Mouse (Mus musculus): ENCODE measurements around the gene Kcnip1. TPM values are rescaled to one million over a fixed set of nuclear protein-coding genes. Genes with fewer than 3 reads are reported as not detected.

The Kcnip1 gene
- polyA plus RNA-seq, 1 experiment from 2014 or later: not detected

- H3K9me3 ChIP-seq (replicated peaks): no peaks in the 10 kb centered on the region
- no peaks in the 10 kb centered on the region for H3K36me3 ChIP-seq
- ATAC-seq (replicated peaks; ENCODE audit: insufficient number of reproducible peaks, insufficient read depth, low FRiP score, low read depth): no peak
- no peak overlapping the region for H3K27ac ChIP-seq
- H3K27me3 ChIP-seq: no peaks in the 10 kb centered on the region
- 70% methylated on average over 4 of the region's 4 CpGs for WGBS
- no peaks in the 10 kb centered on the region for H3K4me1 ChIP-seq (replicated peaks)
- H3K9ac ChIP-seq: no peak overlapping the region
- no peak overlapping the region for H3K4me2 ChIP-seq
- H3K4me3 ChIP-seq: no peak overlapping the region
Observed at GRCm38 (mm10) chr11:33891084-33891483, 101.9 kb downstream of the Kcnip1 start.

- WGBS: 79% methylated on average over 2 of the region's 2 CpGs
- no peaks in the 10 kb centered on the region for H3K9me3 ChIP-seq (replicated peaks)
- no peak overlapping the region for H3K9ac ChIP-seq
- no peaks in the 10 kb centered on the region for H3K4me1 ChIP-seq (replicated peaks)
- H3K27ac ChIP-seq: no peak overlapping the region
- H3K27me3 ChIP-seq: no peaks in the 10 kb centered on the region
- H3K4me3 ChIP-seq: no peak overlapping the region
- H3K4me2 ChIP-seq: no peak overlapping the region
- H3K36me3 ChIP-seq: no peaks in the 10 kb centered on the region
- ATAC-seq (replicated peaks; ENCODE audit: insufficient number of reproducible peaks, insufficient read depth, low FRiP score, low read depth): no peak
Observed at GRCm38 (mm10) chr11:33890382-33890781, 102.6 kb downstream of the Kcnip1 start.

GRCm38 (mm10) chr11:33887660-33888059 lies 105.3 kb downstream of the Kcnip1 start:
- WGBS: 62% methylated on average over 3 of the region's 3 CpGs
- H3K27ac ChIP-seq: no peak overlapping the region
- no peak overlapping the region for H3K4me2 ChIP-seq
- no peaks in the 10 kb centered on the region for H3K4me1 ChIP-seq (replicated peaks)
- H3K36me3 ChIP-seq: no peaks in the 10 kb centered on the region
- no peak overlapping the region for H3K9ac ChIP-seq
- no peak for ATAC-seq (replicated peaks; ENCODE audit: insufficient number of reproducible peaks, insufficient read depth, low FRiP score, low read depth)
- no peak overlapping the region for H3K4me3 ChIP-seq
- no peaks in the 10 kb centered on the region for H3K27me3 ChIP-seq
- no peaks in the 10 kb centered on the region for H3K9me3 ChIP-seq (replicated peaks)

- no peak for ATAC-seq (replicated peaks; ENCODE audit: insufficient number of reproducible peaks, insufficient read depth, low FRiP score, low read depth)
- H3K36me3 ChIP-seq: no peaks in the 10 kb centered on the region
- no peaks in the 10 kb centered on the region for H3K27me3 ChIP-seq
- H3K9ac ChIP-seq: no peak overlapping the region
- no peak overlapping the region for H3K4me2 ChIP-seq
- 59% methylated on average over 4 of the region's 4 CpGs for WGBS
- no peaks in the 10 kb centered on the region for H3K4me1 ChIP-seq (replicated peaks)
- H3K9me3 ChIP-seq (replicated peaks): no peaks in the 10 kb centered on the region
- H3K27ac ChIP-seq: no peak overlapping the region
- no peak overlapping the region for H3K4me3 ChIP-seq
Observed at GRCm38 (mm10) chr11:33885981-33886380, 107.0 kb downstream of the Kcnip1 start.

GRCm38 (mm10) chr11:33882731-33883328 lies 110.1 kb downstream of the Kcnip1 start:
- WGBS: 62% methylated on average over 5 of the region's 5 CpGs
- Histone ChIP-seq H3K27ac (no peak overlapping the region), H3K9me3 (replicated peaks) (no peaks in the 10 kb centered on the region), H3K27me3 (no peaks in the 10 kb centered on the region), H3K36me3 (no peaks in the 10 kb centered on the region), H3K4me1 (replicated peaks) (no peaks in the 10 kb centered on the region), H3K9ac (no peak overlapping the region), H3K4me3 (no peak overlapping the region), H3K4me2 (no peak overlapping the region)
- no peak for ATAC-seq (replicated peaks; ENCODE audit: insufficient number of reproducible peaks, insufficient read depth, low FRiP score, low read depth)

- Histone ChIP-seq H3K9ac (no peak overlapping the region), H3K4me3 (no peak overlapping the region), H3K9me3 (replicated peaks) (no peaks in the 10 kb centered on the region), H3K27ac (no peak overlapping the region), H3K27me3 (no peaks in the 10 kb centered on the region), H3K36me3 (no peaks in the 10 kb centered on the region), H3K4me1 (replicated peaks) (peaks cover 22% of the 10 kb centered on the region), H3K4me2 (no peak overlapping the region)
- ATAC-seq (replicated peaks; ENCODE audit: insufficient number of reproducible peaks, insufficient read depth, low FRiP score, low read depth): no peak
Observed at GRCm38 (mm10) chr11:33874925-33875324, 118.0 kb downstream of the Kcnip1 start.

- H3K27ac ChIP-seq: peak overlapping the region; percentile 59
Observed at GRCm38 (mm10) chr11:33873071-33873781, 119.7 kb downstream of the Kcnip1 start.

GRCm38 (mm10) chr11:33872716-33873048 lies 120.3 kb downstream of the Kcnip1 start:
- 46% methylated on average over 2 of the region's 2 CpGs for WGBS
- Histone ChIP-seq H3K9me3 (replicated peaks) (no peaks in the 10 kb centered on the region), H3K4me3 (no peak overlapping the region), H3K27me3 (no peaks in the 10 kb centered on the region), H3K4me2 (no peak overlapping the region), H3K9ac (no peak overlapping the region), H3K4me1 (replicated peaks) (peaks cover 22% of the 10 kb centered on the region), H3K36me3 (no peaks in the 10 kb centered on the region), H3K27ac (peak overlapping the region; percentile 59)
- no peak for ATAC-seq (replicated peaks; ENCODE audit: insufficient number of reproducible peaks, insufficient read depth, low FRiP score, low read depth)

More at GRCm38 (mm10) chr11:33873071-33873781, 119.7 kb downstream of the Kcnip1 start:
- H3K9me3 ChIP-seq (replicated peaks): no peaks in the 10 kb centered on the region
- H3K4me3 ChIP-seq: no peak overlapping the region
- peaks cover 22% of the 10 kb centered on the region for H3K4me1 ChIP-seq (replicated peaks)
- H3K36me3 ChIP-seq: no peaks in the 10 kb centered on the region
- no peak overlapping the region for H3K9ac ChIP-seq
- 41% methylated on average over 10 of the region's 10 CpGs for WGBS
- no peak overlapping the region; the same call in 1 of the 2 replicates for H3K4me2 ChIP-seq
- no peaks in the 10 kb centered on the region for H3K27me3 ChIP-seq
- ATAC-seq (replicated peaks; ENCODE audit: insufficient number of reproducible peaks, insufficient read depth, low FRiP score, low read depth): peak; percentile 75

- Histone ChIP-seq H3K9me3 (replicated peaks) (no peaks in the 10 kb centered on the region), H3K4me3 (no peak overlapping the region), H3K36me3 (no peaks in the 10 kb centered on the region), H3K9ac (no peak overlapping the region), H3K27ac (peak overlapping the region; percentile 59), H3K27me3 (no peaks in the 10 kb centered on the region), H3K4me2 (no peak overlapping the region), H3K4me1 (replicated peaks) (peaks cover 22% of the 10 kb centered on the region)
- 35% methylated on average over 9 of the region's 9 CpGs for WGBS
- ATAC-seq (replicated peaks; ENCODE audit: insufficient number of reproducible peaks, insufficient read depth, low FRiP score, low read depth): 0 out of 2 replicates have a peak, but pooled peaks have one; percentile 20
Observed at GRCm38 (mm10) chr11:33871998-33872715, 120.8 kb downstream of the Kcnip1 start.

- no peak overlapping the region for H3K9ac ChIP-seq
- ATAC-seq (replicated peaks; ENCODE audit: insufficient number of reproducible peaks, insufficient read depth, low FRiP score, low read depth): no peak
- H3K9me3 ChIP-seq (replicated peaks): no peaks in the 10 kb centered on the region
- H3K27ac ChIP-seq: no peak overlapping the region
- 79% methylated on average over 2 of the region's 2 CpGs for WGBS
- no peak overlapping the region for H3K4me3 ChIP-seq
- no peaks in the 10 kb centered on the region for H3K36me3 ChIP-seq
- no peak overlapping the region for H3K4me2 ChIP-seq
- peaks cover 22% of the 10 kb centered on the region for H3K4me1 ChIP-seq (replicated peaks)
- no peaks in the 10 kb centered on the region for H3K27me3 ChIP-seq
Observed at GRCm38 (mm10) chr11:33870246-33870645, 122.7 kb downstream of the Kcnip1 start.

GRCm38 (mm10) chr11:33869559-33869958 lies 123.4 kb downstream of the Kcnip1 start:
- H3K27me3 ChIP-seq: no peaks in the 10 kb centered on the region
- H3K4me3 ChIP-seq: no peak overlapping the region
- H3K9ac ChIP-seq: no peak overlapping the region
- no peak for ATAC-seq (replicated peaks; ENCODE audit: insufficient number of reproducible peaks, insufficient read depth, low FRiP score, low read depth)
- H3K36me3 ChIP-seq: no peaks in the 10 kb centered on the region
- H3K9me3 ChIP-seq (replicated peaks): no peaks in the 10 kb centered on the region
- H3K27ac ChIP-seq: no peak overlapping the region
- WGBS: 60% methylated on average over 3 of the region's 3 CpGs
- H3K4me1 ChIP-seq (replicated peaks): peaks cover 22% of the 10 kb centered on the region
- no peak overlapping the region for H3K4me2 ChIP-seq

All from heart, embryonic 15.5 days (tissue).